Mouse (Mus musculus) layer of hippocampus, adult 9-11 months (tissue): ENCODE measurements around the gene Supt7l.

Experiments
- DNase-seq: peaks from one replicate; pipeline ENCODE4 v3.0.0; 2022

The Supt7l gene

GRCm38 (mm10) chr5:31489116-31489769, 38.4 kb downstream of the Supt7l start:
- DNase-seq, result no peak

- no peak for DNase-seq
These were observed 39.7 kb downstream of the Supt7l start for GRCm38 (mm10) chr5:31487889-31488288.

GRCm38 (mm10) chr5:31485440-31485839, 42.2 kb downstream of the Supt7l start, which contains the start of gene 4930548H24Rik:
Gene 4930548H24Rik, plus strand, starts transcription at chr5:31485740.
- DNase-seq, result no peak

- peak; percentile 23 for DNase-seq
These were observed 47.1 kb downstream of the Supt7l start for GRCm38 (mm10) chr5:31480536-31480935.

GRCm38 (mm10) chr5:31470334-31470733, 57.3 kb downstream of the Supt7l start:
- no peak for DNase-seq

- DNase-seq, result no peak
These were observed 57.9 kb downstream of the Supt7l start for GRCm38 (mm10) chr5:31469711-31470110.

- no peak for DNase-seq
These were observed 59.8 kb downstream of the Supt7l start for GRCm38 (mm10) chr5:31467798-31468197.
